Mouse (Mus musculus) C2C12 (cell line): ENCODE measurements around the gene Gm7861.
"Not testable (repeated sequence)": the region's sequence is repeated elsewhere in the genome, so short reads cannot be mapped to it uniquely, and the experiment has no call there.

Experiments used
- CEBPB ChIP-seq: IDR thresholded peaks from one replicate; pipeline ENCODE4 v1.6.1; 2011; ENCODE audit warnings: low read depth, mild to moderate bottlenecking, control low read depth, moderate library complexity
- CTCF ChIP-seq: IDR thresholded peaks from one replicate; pipeline ENCODE4 v1.5.1; 2011; ENCODE audit not compliant: control insufficient read depth, insufficient read depth, insufficient read length
- MAX ChIP-seq: IDR thresholded peaks from one replicate; pipeline ENCODE4 v1.6.1; 2011; ENCODE audit warnings: mild to moderate bottlenecking, control low read depth
- MYOD1 ChIP-seq: IDR thresholded peaks from one replicate; pipeline ENCODE4 v1.6.1; 2011; ENCODE audit warnings: low read depth; ENCODE audit not compliant: control insufficient read depth, insufficient read length
- USF1 ChIP-seq: IDR thresholded peaks from one replicate; pipeline ENCODE4 v1.6.1; 2011; ENCODE audit warnings: low read depth, mild to moderate bottlenecking, control low read depth, moderate library complexity

GRCm38 (mm10) chr8:21582706-21583105 lies 11.6 kb downstream of the Gm7861 start, which contains the start of gene Defa28:
- not testable (repeated sequence) for TF ChIP-seq CEBPB, CTCF, MAX, MYOD1, USF1
